Mouse (Mus musculus): ENCODE measurements around the gene Gm4491. TPM values are rescaled to one million over a fixed set of nuclear protein-coding genes. Genes with fewer than 3 reads are reported as not detected.

Gm4491 gene
- polyA plus RNA-seq, 1 experiment from 2014 or later, result not detected

DNA sequence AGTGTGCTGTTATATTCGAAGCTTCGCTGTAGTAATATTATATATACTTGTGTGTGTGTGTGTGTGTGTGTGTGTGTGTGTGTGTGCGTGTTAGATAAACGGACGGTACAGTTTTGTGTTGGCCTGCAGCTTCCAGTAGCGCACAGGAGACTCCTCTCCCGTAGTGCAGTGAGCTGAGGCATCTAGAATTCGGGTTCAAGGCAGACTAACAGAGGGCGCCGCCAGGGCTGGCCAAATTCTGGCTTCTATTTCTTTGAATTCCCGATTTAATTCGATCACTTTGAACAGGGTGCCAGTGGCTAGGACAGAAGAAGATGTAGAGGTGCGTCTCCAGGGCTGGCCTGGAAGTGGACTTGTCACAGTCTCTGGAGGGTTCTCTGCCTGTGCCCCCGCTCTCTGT lies 10.6 kb downstream of the Gm4491 start:
- DNase-seq (ENCODE audit: low spot score) (no peak), ATAC-seq (replicated peaks; ENCODE audit: low FRiP score, low read depth) (no peak)
- Histone ChIP-seq H3K4me3 (replicated peaks; ENCODE audit: low read depth, low read length) (peak overlapping the region; percentile 65; the same call in 1 of the 2 replicates), H3K9me3 (replicated peaks; ENCODE audit: low read length) (no peaks in the 10 kb centered on the region), H3K36me3 (ENCODE audit: insufficient read depth, low read length) (no peaks in the 10 kb centered on the region), H3K4me1 (replicated peaks; ENCODE audit: insufficient read depth, low read length) (no peaks in the 10 kb centered on the region), H3K27me3 (ENCODE audit: insufficient read depth, low read length) (peaks cover 22% of the 10 kb centered on the region), H3K9ac (ENCODE audit: low read depth, low read length) (no peak overlapping the region), H3K27ac (no peak overlapping the region), H3K4me2 (ENCODE audit: low read length) (peak overlapping the region; percentile 100)
- WGBS, result 12% methylated on average over 14 of the region's 14 CpGs
- TF ChIP-seq CTCF (IDR thresholded peaks at IDR 0.05; ENCODE audit: low read depth), result no peak

DNA sequence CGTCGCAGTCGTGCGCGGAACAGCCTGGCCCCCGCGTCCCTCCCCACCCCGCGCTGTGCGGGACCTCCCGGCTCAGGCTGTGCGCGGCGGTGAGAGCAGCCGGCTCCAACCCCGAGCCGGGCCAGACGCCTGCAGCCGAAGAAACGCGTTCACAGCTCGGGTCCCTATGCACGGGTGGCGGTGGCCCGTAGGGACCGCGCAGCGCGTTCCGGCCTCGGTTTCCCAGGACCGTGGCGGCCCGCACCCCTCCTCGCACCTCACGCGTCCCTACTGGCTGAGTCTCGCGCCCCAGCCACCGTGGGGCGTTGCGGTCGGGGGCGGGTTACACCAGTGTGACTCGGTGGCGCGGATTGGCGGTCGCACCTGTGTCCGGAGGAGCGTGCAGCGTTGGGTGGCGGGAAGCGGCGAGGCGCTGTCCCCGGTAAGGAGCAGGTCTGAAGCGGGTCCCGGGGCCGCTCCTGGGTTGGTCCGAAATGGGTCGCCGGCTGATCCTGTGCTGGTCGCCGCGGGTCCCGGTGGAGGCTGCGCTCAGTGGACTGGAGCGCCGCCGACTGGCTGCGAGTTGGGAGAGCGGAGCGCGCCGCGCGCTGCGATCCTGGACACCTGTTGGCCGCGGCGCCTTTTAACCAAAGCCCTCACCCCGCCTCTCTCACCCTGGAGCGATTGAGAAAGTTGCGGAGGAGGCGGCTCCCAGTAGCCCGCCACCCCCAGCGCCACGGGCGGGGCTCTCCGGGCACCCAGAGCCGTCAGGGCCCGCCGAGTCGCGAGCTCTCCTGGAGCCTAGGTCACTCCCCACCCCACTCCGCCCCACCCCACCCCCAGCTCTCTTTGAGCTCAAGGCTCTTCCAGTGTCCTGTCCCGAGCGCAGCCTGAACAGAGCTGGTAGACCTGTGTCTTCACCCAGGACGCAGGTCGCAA lies 11.3 kb downstream of the Gm4491 start, which contains the start of gene Gjb2:
Gjb2 (minus strand) TSS at position 597 of the 918 bp plus-strand sequence.
- peak; percentile 82 for ATAC-seq (replicated peaks; ENCODE audit: low FRiP score, low read depth)
- TF ChIP-seq CTCF (IDR thresholded peaks at IDR 0.05; ENCODE audit: low read depth), result peak; percentile 39; the same call in 1 of the 2 replicates
- Histone ChIP-seq H3K4me1 (replicated peaks; ENCODE audit: insufficient read depth, low read length) (no peaks in the 10 kb centered on the region), H3K9ac (ENCODE audit: low read depth, low read length) (peak within 1 kb of the TSS; percentile 67), H3K27me3 (ENCODE audit: insufficient read depth, low read length) (peaks cover 22% of the 10 kb centered on the region), H3K4me3 (replicated peaks; ENCODE audit: low read depth, low read length) (peak within 1 kb of the TSS; percentile 65), H3K4me2 (ENCODE audit: low read length) (peak within 1 kb of the TSS; percentile 100), H3K36me3 (ENCODE audit: insufficient read depth, low read length) (no peaks in the 10 kb centered on the region), H3K27ac (peak within 1 kb of the TSS; percentile 60; the same call in 1 of the 2 replicates), H3K9me3 (replicated peaks; ENCODE audit: low read length) (no peaks in the 10 kb centered on the region)
- under 1% methylated on average over 101 of the region's 101 CpGs for WGBS
- DNase-seq (ENCODE audit: low spot score), result peak; percentile 41

DNA sequence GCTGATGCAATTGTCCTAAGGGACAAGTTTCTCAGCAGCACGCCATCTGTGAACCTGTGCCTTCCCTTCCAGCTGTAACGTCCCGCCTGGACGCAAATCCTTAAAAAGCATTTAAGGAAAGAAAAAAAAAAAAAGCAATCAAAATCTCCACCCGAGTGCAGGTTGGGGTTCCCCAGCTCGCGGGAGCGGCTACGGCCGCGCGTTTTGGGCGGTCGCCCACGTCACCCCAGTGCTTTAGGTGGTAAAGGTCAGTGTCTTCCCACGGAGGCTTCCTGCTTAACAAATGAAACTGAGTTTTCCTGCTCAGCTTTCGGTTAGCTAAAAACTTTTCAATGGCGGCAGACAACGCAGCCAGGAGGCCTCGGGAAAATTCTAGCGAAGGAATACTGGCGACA lies 12.0 kb downstream of the Gm4491 start:
- no peak for ATAC-seq (replicated peaks; ENCODE audit: low FRiP score, low read depth)
- no peak for TF ChIP-seq CTCF (IDR thresholded peaks at IDR 0.05; ENCODE audit: low read depth)
- peak overlapping the region; percentile 60; the same call in 1 of the 2 replicates for H3K27ac ChIP-seq
- H3K9me3 ChIP-seq (replicated peaks; ENCODE audit: low read length), result no peaks in the 10 kb centered on the region
- H3K36me3 ChIP-seq (ENCODE audit: insufficient read depth, low read length), result no peaks in the 10 kb centered on the region
- peaks cover 22% of the 10 kb centered on the region for H3K27me3 ChIP-seq (ENCODE audit: insufficient read depth, low read length)
- 4% methylated on average over 22 of the region's 22 CpGs for WGBS
- no peak for DNase-seq (ENCODE audit: low spot score)
- H3K4me1 ChIP-seq (replicated peaks; ENCODE audit: insufficient read depth, low read length), result no peaks in the 10 kb centered on the region
- H3K4me3 ChIP-seq (replicated peaks; ENCODE audit: low read depth, low read length), result peak overlapping the region; percentile 65
- peak overlapping the region; percentile 67 for H3K9ac ChIP-seq (ENCODE audit: low read depth, low read length)
- peak overlapping the region; percentile 100 for H3K4me2 ChIP-seq (ENCODE audit: low read length)

DNA sequence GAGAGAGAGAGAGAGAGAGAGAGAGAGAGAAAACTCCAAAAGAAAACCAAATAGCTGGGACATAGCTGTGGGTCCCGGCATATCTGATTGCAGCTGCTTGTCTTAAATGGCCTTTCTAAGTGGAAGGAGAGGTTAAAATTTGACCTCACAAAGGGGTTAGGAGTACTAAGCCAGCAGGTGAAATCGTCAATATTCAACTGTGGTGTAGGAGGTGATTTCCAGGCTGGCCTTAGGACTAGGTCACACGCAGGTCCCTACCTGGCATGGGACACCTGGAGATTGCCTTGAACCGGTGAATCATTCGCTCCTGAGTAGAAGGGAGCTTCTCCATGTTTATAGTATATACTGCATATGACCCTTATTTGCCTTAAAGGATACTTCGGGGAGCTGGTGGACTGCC lies 12.6 kb downstream of the Gm4491 start:
- WGBS, result 67% methylated on average over 6 of the region's 6 CpGs
- Histone ChIP-seq H3K4me1 (replicated peaks; ENCODE audit: insufficient read depth, low read length) (no peaks in the 10 kb centered on the region), H3K9ac (ENCODE audit: low read depth, low read length) (no peak overlapping the region), H3K27me3 (ENCODE audit: insufficient read depth, low read length) (peaks cover 22% of the 10 kb centered on the region), H3K4me2 (ENCODE audit: low read length) (peak overlapping the region; percentile 100), H3K9me3 (replicated peaks; ENCODE audit: low read length) (no peaks in the 10 kb centered on the region), H3K27ac (no peak overlapping the region), H3K4me3 (replicated peaks; ENCODE audit: low read depth, low read length) (no peak overlapping the region), H3K36me3 (ENCODE audit: insufficient read depth, low read length) (no peaks in the 10 kb centered on the region)
- DNase-seq (ENCODE audit: low spot score) (no peak), ATAC-seq (replicated peaks; ENCODE audit: low FRiP score, low read depth) (no peak)
- TF ChIP-seq CTCF (IDR thresholded peaks at IDR 0.05; ENCODE audit: low read depth), result no peak

DNA sequence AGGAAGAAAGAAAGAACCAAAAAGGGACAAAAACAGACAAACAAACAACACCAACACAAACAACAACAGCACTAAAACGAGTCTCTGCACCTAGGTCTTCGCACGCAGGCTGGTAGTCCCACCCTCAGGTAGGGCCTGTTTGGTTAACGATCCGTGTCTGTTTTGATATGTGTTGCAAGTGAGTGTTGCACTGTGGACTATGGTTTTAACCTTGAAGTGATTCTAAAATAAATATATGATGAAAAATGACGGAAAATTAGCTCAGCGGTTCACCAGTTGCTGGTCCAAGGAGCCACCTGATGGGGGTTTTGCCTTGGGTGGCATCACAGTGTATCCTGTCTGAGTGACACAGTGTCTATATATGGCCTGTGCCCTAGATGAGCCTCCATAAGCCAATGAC lies 14.1 kb downstream of the Gm4491 start:
- Histone ChIP-seq H3K36me3 (ENCODE audit: insufficient read depth, low read length) (no peaks in the 10 kb centered on the region), H3K9me3 (replicated peaks; ENCODE audit: low read length) (no peaks in the 10 kb centered on the region), H3K27me3 (ENCODE audit: insufficient read depth, low read length) (peaks cover 22% of the 10 kb centered on the region), H3K9ac (ENCODE audit: low read depth, low read length) (no peak overlapping the region), H3K4me1 (replicated peaks; ENCODE audit: insufficient read depth, low read length) (no peaks in the 10 kb centered on the region), H3K4me2 (ENCODE audit: low read length) (no peak overlapping the region), H3K4me3 (replicated peaks; ENCODE audit: low read depth, low read length) (no peak overlapping the region), H3K27ac (no peak overlapping the region)
- ATAC-seq (replicated peaks; ENCODE audit: low FRiP score, low read depth), result no peak
- no peak for DNase-seq (ENCODE audit: low spot score)
- TF ChIP-seq CTCF (IDR thresholded peaks at IDR 0.05; ENCODE audit: low read depth), result no peak
- WGBS, result 71% methylated on average over 7 of the region's 7 CpGs

DNA sequence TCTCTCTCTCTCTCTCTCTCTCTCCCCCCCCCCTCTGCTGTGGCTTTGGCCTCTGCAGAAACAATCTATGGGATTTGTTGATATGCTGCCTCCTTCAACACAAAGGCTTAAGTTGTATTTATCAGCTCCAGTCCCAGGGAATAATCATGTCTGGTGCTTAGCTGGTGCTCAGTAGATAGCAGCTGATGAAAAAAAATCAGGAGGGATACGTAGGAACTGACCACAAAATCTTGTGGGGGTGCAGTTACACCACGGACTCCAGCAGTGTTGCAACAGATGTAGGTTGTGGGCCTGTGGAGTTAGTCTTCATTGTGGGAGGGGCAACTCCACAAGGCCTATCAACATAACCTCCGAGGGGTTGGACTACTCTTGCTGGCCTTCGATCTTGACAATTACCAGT lies 19.8 kb downstream of the Gm4491 start:
- no peaks in the 10 kb centered on the region for H3K27me3 ChIP-seq (ENCODE audit: insufficient read depth, low read length)
- no peak overlapping the region for H3K4me2 ChIP-seq (ENCODE audit: low read length)
- ATAC-seq (replicated peaks; ENCODE audit: low FRiP score, low read depth) (no peak), DNase-seq (ENCODE audit: low spot score) (no peak)
- H3K27ac ChIP-seq, result no peak overlapping the region
- no peaks in the 10 kb centered on the region for H3K36me3 ChIP-seq (ENCODE audit: insufficient read depth, low read length)
- H3K9ac ChIP-seq (ENCODE audit: low read depth, low read length), result no peak overlapping the region
- no peaks in the 10 kb centered on the region for H3K9me3 ChIP-seq (replicated peaks; ENCODE audit: low read length)
- no peak overlapping the region for H3K4me3 ChIP-seq (replicated peaks; ENCODE audit: low read depth, low read length)
- H3K4me1 ChIP-seq (replicated peaks; ENCODE audit: insufficient read depth, low read length), result no peaks in the 10 kb centered on the region
- WGBS, result 81% methylated on average over 4 of the region's 4 CpGs
- no peak for TF ChIP-seq CTCF (IDR thresholded peaks at IDR 0.05; ENCODE audit: low read depth)

Data from kidney, postnatal 0 days (tissue).